Mouse (Mus musculus): ENCODE results near the gene Emc4.

Gene Emc4

GRCm38 (mm10) chr2:112339736-112340135, 28.1 kb downstream of the Emc4 start:
- no peak for DNase-seq (ENCODE audit: low spot score in 2 of 2)

GRCm38 (mm10) chr2:112337211-112337610, 30.6 kb downstream of the Emc4 start:
- no peak for DNase-seq (ENCODE audit: low spot score in 2 of 2)

DNA sequence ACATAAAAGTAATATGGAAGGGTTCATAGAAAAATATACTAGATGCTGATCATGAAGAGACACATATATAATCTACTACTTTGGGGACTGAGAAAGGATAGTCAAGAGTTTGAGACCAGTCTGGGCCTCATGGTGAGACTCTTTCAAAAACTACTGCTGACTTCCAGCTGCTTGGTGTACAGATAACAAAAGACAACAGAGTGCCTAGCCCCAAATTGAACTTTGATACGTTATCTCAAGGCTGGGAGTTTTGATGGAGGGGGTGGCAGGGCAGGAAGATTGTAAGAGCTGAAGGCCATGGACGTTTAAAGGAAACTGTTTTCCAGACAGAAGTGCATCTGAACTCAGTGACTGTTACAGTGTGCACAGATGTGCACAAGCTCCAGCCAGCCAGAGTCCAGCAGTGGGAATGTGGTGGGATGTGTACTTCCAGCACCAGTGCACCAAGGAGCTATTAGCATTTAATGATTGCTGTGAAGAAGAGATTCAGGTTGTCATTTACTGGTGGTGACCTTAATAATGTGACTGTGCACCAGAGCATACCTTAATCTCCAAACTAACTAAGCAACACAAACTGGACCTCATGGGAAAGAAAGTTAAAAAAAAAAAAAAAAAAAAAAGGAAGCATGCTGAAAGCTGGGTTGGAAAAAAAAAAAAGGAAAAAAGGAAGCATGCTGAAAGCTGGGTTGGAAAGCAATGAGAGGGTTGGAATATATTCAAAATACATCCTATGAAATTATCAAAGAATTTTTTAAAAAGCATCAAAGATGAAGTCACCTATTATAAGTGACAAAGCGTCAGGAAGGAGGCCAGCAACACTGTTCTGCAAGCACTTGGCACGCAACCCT, 35.6 kb downstream of the Emc4 start:
- no peak for DNase-seq (ENCODE audit: low spot score in 2 of 2)

GRCm38 (mm10) chr2:112328069-112328777, 39.6 kb downstream of the Emc4 start:
- no peak for DNase-seq (ENCODE audit: low spot score in 2 of 2)

DNA sequence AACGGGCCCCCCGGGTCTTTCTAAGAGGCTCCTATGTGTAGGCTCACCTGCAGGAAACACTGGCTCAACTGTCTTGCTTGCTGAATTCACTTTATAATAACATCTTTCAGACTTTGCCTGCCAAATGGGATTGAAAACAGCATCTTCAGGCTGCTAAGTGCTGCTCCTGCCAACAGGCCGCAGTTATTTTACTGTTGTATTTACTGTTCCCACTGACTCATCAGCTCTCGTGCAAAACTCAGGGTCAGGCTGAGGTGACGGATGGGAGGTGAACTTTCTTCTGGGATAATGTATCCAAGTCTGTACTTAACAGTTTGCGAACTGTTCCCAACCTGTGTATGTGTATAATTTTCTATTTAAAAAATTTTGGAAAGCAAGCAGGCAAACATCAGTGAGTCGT, 48.9 kb downstream of the Emc4 start:
- DNase-seq (ENCODE audit: low spot score in 2 of 2), result no peak

DNA sequence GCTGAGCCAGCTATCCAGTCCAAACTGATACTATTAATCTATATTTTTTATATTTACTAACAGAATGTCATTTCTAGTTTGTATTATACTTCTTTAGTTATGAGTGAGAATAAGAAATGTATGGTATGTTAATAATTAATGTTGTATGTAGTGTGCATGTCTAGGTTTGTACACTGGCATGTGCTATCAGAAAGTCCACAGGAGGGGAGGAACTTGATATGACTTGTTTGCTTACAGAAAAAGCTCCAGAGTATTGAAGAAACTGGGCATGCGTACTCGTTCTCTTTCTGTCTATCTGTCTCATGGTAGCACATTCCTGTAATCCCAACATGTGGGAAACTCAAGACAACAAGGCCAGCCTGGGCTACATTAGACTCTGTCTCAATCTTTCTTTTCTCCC, 49.6 kb downstream of the Emc4 start:
- no peak for DNase-seq (ENCODE audit: low spot score in 2 of 2)

DNA sequence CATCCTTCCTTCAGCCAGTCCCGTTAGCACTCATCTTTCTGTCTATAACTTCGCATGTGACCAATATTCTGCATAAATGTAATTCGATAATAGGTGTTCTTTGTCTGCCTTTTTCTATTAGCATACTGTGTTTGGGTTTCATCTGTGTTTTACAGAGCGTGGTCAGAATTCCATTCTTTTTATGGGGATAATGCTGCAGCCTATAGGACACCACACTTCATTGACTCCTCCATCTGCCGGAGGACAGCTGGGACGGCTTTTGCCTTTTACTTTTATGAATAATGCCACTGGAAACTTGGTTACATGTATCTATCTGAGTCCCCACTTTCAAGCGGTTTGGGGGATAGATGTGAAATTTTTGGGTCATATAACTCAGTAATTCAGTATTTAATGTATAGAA, 52.2 kb downstream of the Emc4 start:
- DNase-seq (ENCODE audit: low spot score in 2 of 2), result no peak
